Mouse (Mus musculus) forebrain, embryonic 13.5 days (tissue): ENCODE results near the gene Ppp1r9a. TPM values are rescaled to one million over a fixed set of nuclear protein-coding genes. Genes with fewer than 3 reads are reported as not detected.
"Not testable (repeated sequence)": the region's sequence is repeated elsewhere in the genome, so short reads cannot be mapped to it uniquely, and the experiment has no call there.

Experiments
- ATAC-seq: fragments of 200-750 bp; cut with Nextera tagmentation; 2 replicates; pipeline ENCODE4 v1.8.0; 2017
- H3K27ac ChIP-seq: fragments of 300-500 bp; sonication (generic); 2 replicates; pipeline ENCODE4 v1.5.1; 2015; ENCODE audit warnings: inconsistent platforms, mild to moderate bottlenecking, moderate library complexity
- H3K27me3 ChIP-seq: fragments of 300-500 bp; sonication (generic); 2 replicates; pipeline ENCODE4 v1.6.1; 2015; ENCODE audit warnings: mild to moderate bottlenecking, inconsistent platforms
- H3K36me3 ChIP-seq: fragments of 300-500 bp; sonication (generic); 2 replicates; pipeline ENCODE4 v1.6.1; 2015; ENCODE audit warnings: mild to moderate bottlenecking, inconsistent platforms; ENCODE audit not compliant: poor library complexity, severe bottlenecking
- H3K4me1 ChIP-seq: fragments of 300-500 bp; sonication (generic); 2 replicates; pipeline ENCODE4 v1.6.1; 2015; ENCODE audit warnings: inconsistent platforms
- H3K4me2 ChIP-seq: fragments of 300-500 bp; sonication (generic); 2 replicates; pipeline ENCODE4 v1.6.1; 2015; ENCODE audit warnings: inconsistent platforms, mild to moderate bottlenecking, moderate library complexity
- H3K4me3 ChIP-seq: fragments of 300-500 bp; sonication (generic); 2 replicates; pipeline ENCODE4 v1.5.1; 2015; ENCODE audit warnings: mild to moderate bottlenecking, inconsistent platforms
- H3K9ac ChIP-seq: fragments of 300-500 bp; sonication (generic); 2 replicates; pipeline ENCODE4 v1.6.1; 2015; ENCODE audit warnings: mild to moderate bottlenecking, inconsistent platforms
- H3K9me3 ChIP-seq: fragments of 300-500 bp; sonication (generic); replicated peaks from 2 replicates; pipeline ENCODE4 v1.6.1; 2016; ENCODE audit warnings: inconsistent platforms
- WGBS: fragments of 180-500 bp; shearing (Covaris S2); methylation state at CpG from one replicate; pipeline ENCODE4 v1.1.7; 2015; 5-methylcytosine and 5-hydroxymethylcytosine counted together
- polyA plus RNA-seq: library from polyadenylated mRNA; unstranded; fragments of >200 nt; fragmentation: Nextera tagmentation; extraction: Ambion mirVana; gene quantifications from 2 replicates; pipeline ENCODE4 v1.2.1, GENCODE M21; 2015

Gene Ppp1r9a
- 32.2 and 36.0 TPM in 2 replicates for polyA plus RNA-seq

DNA sequence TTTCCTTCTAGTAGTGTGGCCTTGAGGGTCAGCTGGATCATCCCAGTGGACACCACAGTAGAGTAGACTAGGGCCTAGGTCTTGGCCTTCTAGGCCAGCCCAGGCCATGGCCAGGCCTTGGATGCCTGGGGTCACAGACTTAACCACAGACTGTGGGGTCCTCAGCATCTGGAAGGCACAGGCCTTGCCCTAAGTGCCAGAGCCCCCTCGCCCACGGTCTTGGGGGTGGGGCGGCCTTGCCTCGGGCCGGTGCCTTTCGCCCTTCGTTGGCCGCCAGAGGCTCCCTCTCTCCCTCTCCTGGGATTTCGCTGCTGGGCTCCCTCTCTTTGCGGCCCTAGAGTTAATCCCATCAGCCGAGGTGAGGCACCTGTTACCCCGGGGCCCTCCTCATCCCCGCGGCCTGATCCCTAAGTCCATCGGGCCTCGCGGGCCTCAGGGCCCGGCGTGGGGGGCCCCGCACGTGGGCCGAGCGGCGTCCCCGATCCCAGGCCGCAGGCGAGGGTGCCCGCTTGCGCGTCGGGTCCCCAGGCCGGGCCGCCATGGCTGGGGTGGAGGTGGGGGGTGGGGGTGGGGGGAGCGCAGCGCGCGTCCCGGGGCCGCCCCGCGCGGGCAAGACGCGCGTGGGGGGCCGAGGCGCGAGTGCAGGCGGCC is at the start of gene Ppp1r9a:
Ppp1r9a (plus strand) TSS at position 244 of the 651 bp plus-strand sequence.
- 0% methylated on average over 36 of the region's 49 CpGs for WGBS
- Histone ChIP-seq H3K9ac (peak within 1 kb of the TSS; percentile 92), H3K9me3 (no peaks in the 10 kb centered on the region), H3K4me3 (peak within 1 kb of the TSS; percentile 82), H3K4me1 (peaks cover 34% of the 10 kb centered on the region), H3K36me3 (peaks cover 5% of the 10 kb centered on the region; the same call in 1 of the 2 replicates), H3K27me3 (no peaks in the 10 kb centered on the region), H3K27ac (peak within 1 kb of the TSS; percentile 95), H3K4me2 (peak within 1 kb of the TSS; percentile 75)
- ATAC-seq = peak; percentile 71

DNA sequence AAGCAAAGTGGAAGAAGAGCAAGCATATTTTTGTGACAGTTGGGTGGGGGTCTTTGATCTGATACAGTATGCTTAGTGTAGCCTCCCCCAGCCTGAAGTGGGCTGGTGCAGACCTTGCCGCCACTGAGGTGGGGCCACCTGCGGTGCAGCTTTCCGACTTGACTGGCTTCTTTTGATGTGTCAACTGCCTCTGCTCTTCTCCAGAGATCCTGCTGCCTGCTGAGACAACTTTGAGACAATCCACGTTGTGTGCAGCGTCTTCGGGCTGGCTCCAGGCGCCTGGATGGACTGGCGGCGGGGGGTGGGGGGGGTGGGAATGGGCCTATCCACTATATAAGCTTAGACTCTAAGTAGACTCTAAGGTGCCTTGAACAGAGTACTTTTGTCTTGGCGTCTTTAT is 47.5 kb upstream of the Ppp1r9a start:
- H3K4me1 ChIP-seq = no peaks in the 10 kb centered on the region
- H3K9ac ChIP-seq = no peak overlapping the region
- 62% methylated on average over 10 of the region's 10 CpGs for WGBS
- H3K4me2 ChIP-seq = no peak overlapping the region
- H3K4me3 ChIP-seq = no peak overlapping the region
- H3K9me3 ChIP-seq = no peaks in the 10 kb centered on the region
- no peaks in the 10 kb centered on the region for H3K36me3 ChIP-seq
- H3K27me3 ChIP-seq = no peaks in the 10 kb centered on the region
- ATAC-seq = no peak
- no peak overlapping the region for H3K27ac ChIP-seq

DNA sequence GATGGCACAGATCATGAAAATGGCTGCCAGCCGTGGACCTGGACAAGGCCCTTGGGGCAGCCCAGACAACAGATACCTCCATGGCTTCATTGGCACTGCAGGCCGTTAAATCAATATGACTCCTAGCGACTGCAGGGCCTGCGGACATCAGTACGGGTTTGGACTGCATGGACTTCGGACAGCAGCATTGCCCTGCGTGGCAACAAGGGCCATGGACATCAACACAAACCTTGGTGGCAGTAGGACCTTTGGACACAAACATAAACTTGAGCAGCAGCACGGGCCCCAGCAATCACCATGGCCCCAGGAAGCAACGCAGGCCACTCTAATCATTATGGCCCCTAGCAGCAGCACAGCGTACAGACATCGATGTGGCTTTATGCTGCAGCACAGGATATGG is 45.8 kb upstream of the Ppp1r9a start:
- Histone ChIP-seq H3K36me3 (no peaks in the 10 kb centered on the region), H3K27ac (no peak overlapping the region), H3K27me3 (no peaks in the 10 kb centered on the region), H3K4me1 (no peaks in the 10 kb centered on the region), H3K4me3 (no peak overlapping the region), H3K4me2 (no peak overlapping the region), H3K9ac (no peak overlapping the region), H3K9me3 (no peaks in the 10 kb centered on the region)
- no peak for ATAC-seq
- whole genome bisulfite sequencing = 94% methylated on average over 11 of the region's 11 CpGs

GRCm38 (mm10) chr6:4884316-4884715 is 18.4 kb upstream of the Ppp1r9a start:
- Histone ChIP-seq H3K4me3 (no peak overlapping the region), H3K4me1 (no peaks in the 10 kb centered on the region), H3K36me3 (no peaks in the 10 kb centered on the region), H3K9ac (no peak overlapping the region), H3K9me3 (no peaks in the 10 kb centered on the region), H3K27ac (no peak overlapping the region), H3K27me3 (no peaks in the 10 kb centered on the region), H3K4me2 (no peak overlapping the region)
- 47% methylated on average over 3 of the region's 3 CpGs for WGBS
- no peak for ATAC-seq

DNA sequence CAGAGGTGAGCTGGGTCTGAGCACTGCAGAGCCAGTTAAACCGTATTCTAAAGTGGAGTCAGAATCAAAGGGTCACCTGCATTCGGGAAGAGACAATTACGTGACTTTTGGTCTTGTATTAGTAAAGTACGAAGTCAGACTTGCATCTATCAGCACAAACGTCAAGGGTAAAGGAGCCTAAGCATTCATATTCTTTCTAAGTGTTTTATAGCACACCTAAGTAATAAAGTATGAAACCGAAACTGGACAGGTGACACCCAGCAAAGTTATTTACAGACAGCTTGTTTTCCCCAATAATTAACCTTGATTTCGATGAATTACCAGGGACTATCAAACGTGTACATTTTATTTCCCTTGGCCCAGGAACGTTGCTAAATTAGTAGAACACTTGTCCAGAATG is 13.2 kb upstream of the Ppp1r9a start:
- no peaks in the 10 kb centered on the region for H3K27me3 ChIP-seq
- no peaks in the 10 kb centered on the region for H3K9me3 ChIP-seq
- 85% methylated on average over 9 of the region's 9 CpGs for WGBS
- no peaks in the 10 kb centered on the region for H3K4me1 ChIP-seq
- H3K27ac ChIP-seq = no peak overlapping the region
- H3K9ac ChIP-seq = no peak overlapping the region
- ATAC-seq = no peak
- no peak overlapping the region for H3K4me2 ChIP-seq
- H3K36me3 ChIP-seq = no peaks in the 10 kb centered on the region
- H3K4me3 ChIP-seq = no peak overlapping the region

GRCm38 (mm10) chr6:4892417-4892816 is 10.3 kb upstream of the Ppp1r9a start:
- Histone ChIP-seq H3K4me3 (no peak overlapping the region), H3K9me3 (no peaks in the 10 kb centered on the region), H3K4me1 (no peaks in the 10 kb centered on the region), H3K4me2 (no peak overlapping the region), H3K27me3 (no peaks in the 10 kb centered on the region), H3K9ac (no peak overlapping the region), H3K36me3 (no peaks in the 10 kb centered on the region), H3K27ac (no peak overlapping the region)
- no peak for ATAC-seq
- 49% methylated on average over 11 of the region's 11 CpGs for WGBS

DNA sequence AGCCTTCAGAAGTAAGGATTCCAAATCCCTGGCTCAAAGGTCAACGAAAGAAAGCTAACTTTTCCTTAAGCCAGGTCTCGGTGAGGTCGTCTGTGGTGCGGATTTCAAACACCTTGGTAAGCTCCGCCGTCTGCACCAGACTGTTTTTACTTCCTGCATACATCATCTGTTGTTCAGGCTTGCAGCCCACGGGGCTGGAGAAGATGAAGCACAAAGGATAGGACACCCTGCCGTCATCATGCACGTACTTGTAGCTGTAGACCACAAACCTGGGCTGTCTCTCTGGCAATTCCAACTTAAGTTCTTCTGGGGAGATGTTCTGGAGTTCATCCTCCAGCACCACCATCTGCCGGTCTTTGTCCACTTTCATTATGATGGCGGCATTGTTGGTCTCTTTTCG is 9.4 kb upstream of the Ppp1r9a start:
- H3K4me3 ChIP-seq, H3K4me1 ChIP-seq, H3K36me3 ChIP-seq, ATAC-seq, H3K9ac ChIP-seq, H3K27me3 ChIP-seq, H3K27ac ChIP-seq, H3K9me3 ChIP-seq, H3K4me2 ChIP-seq: not testable (repeated sequence)
- WGBS = 79% methylated on average over 12 of the region's 12 CpGs

DNA sequence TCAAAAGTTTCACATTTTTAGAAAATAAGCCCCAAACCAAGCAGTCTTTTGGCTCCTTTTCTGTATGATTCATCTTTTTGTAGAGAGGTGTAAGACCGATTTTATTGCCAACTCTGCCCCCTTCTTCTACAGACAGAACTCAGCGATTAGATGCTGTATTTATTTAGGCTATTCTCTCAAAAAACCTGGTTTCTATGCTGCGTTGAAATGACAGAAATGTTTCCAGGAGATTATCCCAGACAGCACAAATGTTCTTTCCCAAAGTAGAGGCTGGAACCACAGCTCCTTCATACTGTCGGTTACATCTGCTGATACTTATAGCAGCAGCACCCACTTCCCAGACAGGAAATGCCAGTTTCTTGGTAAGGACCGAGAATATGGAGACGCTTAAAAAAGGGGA is 2.8 kb upstream of the Ppp1r9a start:
- Histone ChIP-seq H3K27ac (no peak overlapping the region), H3K4me3 (no peak overlapping the region), H3K9me3 (no peaks in the 10 kb centered on the region), H3K9ac (no peak overlapping the region), H3K36me3 (no peaks in the 10 kb centered on the region), H3K4me1 (peaks cover 13% of the 10 kb centered on the region), H3K27me3 (no peaks in the 10 kb centered on the region), H3K4me2 (no peak overlapping the region)
- ATAC-seq = no peak
- 92% methylated on average over 6 of the region's 6 CpGs for WGBS

- Histone ChIP-seq H3K4me3 (peak overlapping the region; percentile 82), H3K4me1 (peaks cover 41% of the 10 kb centered on the region), H3K9ac (peak overlapping the region; percentile 92), H3K9me3 (no peaks in the 10 kb centered on the region), H3K36me3 (peaks cover 5% of the 10 kb centered on the region; the same call in 1 of the 2 replicates), H3K27me3 (no peaks in the 10 kb centered on the region), H3K4me2 (peak overlapping the region; percentile 75), H3K27ac (peak overlapping the region; percentile 95)
- 2% methylated on average over 38 of the region's 77 CpGs for WGBS
- peak; percentile 83 for ATAC-seq
These were observed 773 bp downstream of the Ppp1r9a start for GRCm38 (mm10) chr6:4903325-4904054.

DNA sequence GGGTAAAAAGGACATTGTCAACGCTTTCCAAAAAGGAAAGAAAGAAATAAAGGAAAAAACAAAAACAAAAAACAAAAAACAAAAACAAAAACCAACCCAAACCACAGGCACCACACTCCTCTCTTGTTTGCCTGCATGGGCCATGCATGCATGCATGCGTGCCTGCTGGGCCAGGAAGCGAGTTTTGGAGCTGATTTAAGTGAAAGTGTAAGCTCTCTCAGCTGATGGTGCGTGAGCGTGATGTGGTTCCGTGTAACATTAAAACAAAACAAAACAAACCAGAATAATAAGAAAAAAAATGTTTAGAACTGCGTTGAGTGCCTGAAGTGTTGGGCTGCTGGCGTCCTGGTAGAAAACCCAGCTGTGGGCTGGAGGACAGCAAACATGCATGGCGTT is 1.3 kb downstream of the Ppp1r9a start:
- Histone ChIP-seq H3K27me3 (no peaks in the 10 kb centered on the region), H3K9me3 (no peaks in the 10 kb centered on the region), H3K36me3 (peaks cover 5% of the 10 kb centered on the region; the same call in 1 of the 2 replicates), H3K27ac (peak overlapping the region; percentile 95), H3K9ac (peak overlapping the region; percentile 92), H3K4me3 (peak overlapping the region; percentile 82), H3K4me1 (peaks cover 46% of the 10 kb centered on the region), H3K4me2 (peak overlapping the region; percentile 75)
- peak; percentile 52 for ATAC-seq
- WGBS = 4% methylated on average over 9 of the region's 9 CpGs

DNA sequence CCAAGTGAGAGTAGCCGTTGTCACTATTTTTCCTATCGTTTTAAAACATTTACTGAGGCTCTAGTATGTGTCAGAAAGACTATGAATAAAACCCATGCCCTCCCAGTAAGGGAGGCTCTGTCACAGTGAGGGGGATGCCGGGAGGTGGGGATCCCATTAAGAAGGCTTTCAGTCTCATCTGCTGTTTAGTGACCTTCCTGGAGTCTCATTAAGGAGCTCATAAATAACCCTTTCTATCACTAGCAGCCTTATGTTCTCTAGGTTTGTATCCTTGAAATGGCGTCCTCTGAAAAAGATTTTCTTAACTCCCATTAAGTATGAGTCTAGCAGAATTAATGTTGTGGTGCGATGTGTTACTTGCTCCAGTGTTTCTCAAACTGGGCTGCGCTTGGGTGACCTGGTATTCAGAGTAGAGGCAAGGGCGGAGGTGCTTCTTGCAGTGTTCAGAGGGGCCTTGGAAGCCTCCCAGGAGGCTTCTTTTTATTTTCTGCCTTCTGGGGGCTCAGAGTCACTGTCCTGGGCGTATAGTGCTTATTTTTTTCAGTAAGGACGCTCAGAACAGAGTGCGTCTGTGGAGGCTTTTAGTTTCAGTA is 7.4 kb downstream of the Ppp1r9a start:
- peaks cover 42% of the 10 kb centered on the region for H3K4me1 ChIP-seq

GRCm38 (mm10) chr6:4918470-4918869 is 15.8 kb downstream of the Ppp1r9a start:
- Histone ChIP-seq H3K9me3 (no peaks in the 10 kb centered on the region), H3K36me3 (peaks cover 19% of the 10 kb centered on the region), H3K9ac (no peak overlapping the region), H3K27ac (no peak overlapping the region), H3K27me3 (no peaks in the 10 kb centered on the region), H3K4me3 (no peak overlapping the region), H3K4me1 (no peaks in the 10 kb centered on the region), H3K4me2 (no peak overlapping the region)
- 93% methylated on average over 5 of the region's 5 CpGs for WGBS
- no peak for ATAC-seq

More for the DNA sequence above, 7.4 kb downstream of the Ppp1r9a start:
- Histone ChIP-seq H3K27ac (no peak overlapping the region), H3K9ac (no peak overlapping the region; the same call in 1 of the 2 replicates), H3K27me3 (no peaks in the 10 kb centered on the region), H3K4me3 (no peak overlapping the region), H3K9me3 (no peaks in the 10 kb centered on the region), H3K36me3 (peaks cover 8% of the 10 kb centered on the region; the same call in 1 of the 2 replicates), H3K4me2 (no peak overlapping the region)
- WGBS = 22% methylated on average over 10 of the region's 10 CpGs
- no peak for ATAC-seq
